7 mouse cellular contexts compared by ENCODE assay signal in genomic region chr5:139353496-139353895, GRCm38 (mm10). TPM values are rescaled to one million over a fixed set of nuclear protein-coding genes. Genes with fewer than 3 reads are reported as not detected.
A peak's percentile ranks its signal among the peaks of the same experiment; 100 is the strongest.
DNase-seq lines count a peak whose midpoint lies in the region; ATAC-seq and TF ChIP-seq lines count a peak whose summit lies in the region.

No protein-coding gene starts in this region.

- 63% methylated on average over 10 of the region's 10 CpGs for WGBS in midbrain, embryonic 11.5 days
- WGBS in midbrain, embryonic 13.5 days, result 63% methylated on average over 10 of the region's 10 CpGs
- 27% methylated on average over 10 of the region's 10 CpGs for WGBS in intestine, postnatal 0 days

- no peak for TF ChIP-seq POLR2A in bone marrow macrophage, adult 2 months (IDR thresholded peaks at IDR 0.05; ENCODE audit: borderline replicate concordance, low read depth, low read length)

- no peak overlapping the region for H3K27ac ChIP-seq in midbrain, embryonic 11.5 days (ENCODE audit: low read depth, low read length)
- no peak overlapping the region for H3K27ac ChIP-seq in midbrain, embryonic 13.5 days
- no peak overlapping the region for H3K27ac ChIP-seq in bone marrow macrophage, adult 2 months (ENCODE audit: insufficient read depth, low read depth, low read length)
- H3K27ac ChIP-seq in intestine, postnatal 0 days (ENCODE audit: low read depth, low read length), result peak overlapping the region; percentile 87

- no peaks in the 10 kb centered on the region for H3K36me3 ChIP-seq in midbrain, embryonic 11.5 days (ENCODE audit: control insufficient read depth, insufficient read depth, low read length)
- no peaks in the 10 kb centered on the region for H3K36me3 ChIP-seq in midbrain, embryonic 13.5 days
- H3K36me3 ChIP-seq in intestine, postnatal 0 days (ENCODE audit: control insufficient read depth, insufficient read depth), result peaks cover 16% of the 10 kb centered on the region; the same call in 1 of the 2 replicates

- no peaks in the 10 kb centered on the region for H3K4me1 ChIP-seq in midbrain, embryonic 11.5 days (ENCODE audit: control insufficient read depth, insufficient read depth, low read length)
- peaks cover 9% of the 10 kb centered on the region for H3K4me1 ChIP-seq in midbrain, embryonic 13.5 days (replicated peaks)
- peaks cover 12% of the 10 kb centered on the region for H3K4me1 ChIP-seq in bone marrow macrophage, adult 2 months (ENCODE audit: control insufficient read depth, insufficient read depth, low read length)
- H3K4me1 ChIP-seq in intestine, postnatal 0 days (replicated peaks; ENCODE audit: control insufficient read depth, insufficient read depth, low read length), result no peaks in the 10 kb centered on the region; the same call in 1 of the 2 replicates

- peak; percentile 63 for TF ChIP-seq CTCF in bone marrow macrophage, adult 2 months (IDR thresholded peaks at IDR 0.05; ENCODE audit: low read depth, low read length)
- TF ChIP-seq CTCF in intestine, postnatal 0 days (IDR thresholded peaks at IDR 0.05; ENCODE audit: low read depth), result peak; percentile 67

- H3K9ac ChIP-seq in midbrain, embryonic 11.5 days (ENCODE audit: low read length), result no peak overlapping the region
- no peak overlapping the region for H3K9ac ChIP-seq in midbrain, embryonic 13.5 days (replicated peaks)
- 0 out of 2 replicates have a peak overlapping the region, but pooled peaks have one; percentile 26 for H3K9ac ChIP-seq in intestine, postnatal 0 days (ENCODE audit: low read depth, low read length)

- H3K4me2 ChIP-seq in midbrain, embryonic 11.5 days, result no peak overlapping the region
- H3K4me2 ChIP-seq in midbrain, embryonic 13.5 days (replicated peaks), result no peak overlapping the region
- H3K4me2 ChIP-seq in intestine, postnatal 0 days (replicated peaks; ENCODE audit: low read depth), result peak overlapping the region; percentile 67

- no peak overlapping the region for H3K4me3 ChIP-seq in midbrain, embryonic 11.5 days (ENCODE audit: low read depth, low read length)
- H3K4me3 ChIP-seq in midbrain, embryonic 13.5 days (replicated peaks), result no peak overlapping the region
- no peak overlapping the region for H3K4me3 ChIP-seq in bone marrow macrophage, adult 2 months (ENCODE audit: insufficient read depth, low read length)
- H3K4me3 ChIP-seq in intestine, postnatal 0 days (ENCODE audit: low read depth, low read length), result peak overlapping the region; percentile 29

- no peak for ATAC-seq in midbrain, embryonic 11.5 days (ENCODE audit: low FRiP score)
- no peak for ATAC-seq in midbrain, embryonic 13.5 days
- ATAC-seq in intestine, postnatal 0 days, result peak; percentile 48

- H3K9me3 ChIP-seq in midbrain, embryonic 11.5 days (ENCODE audit: control insufficient read depth, low read length), result no peaks in the 10 kb centered on the region
- no peaks in the 10 kb centered on the region for H3K9me3 ChIP-seq in midbrain, embryonic 13.5 days
- no peaks in the 10 kb centered on the region for H3K9me3 ChIP-seq in intestine, postnatal 0 days (ENCODE audit: control insufficient read depth)

- no peaks in the 10 kb centered on the region for H3K27me3 ChIP-seq in midbrain, embryonic 11.5 days (ENCODE audit: control insufficient read depth, insufficient read depth, low read length)
- H3K27me3 ChIP-seq in midbrain, embryonic 13.5 days, result peaks cover 7% of the 10 kb centered on the region; the same call in 1 of the 2 replicates
- no peaks in the 10 kb centered on the region for H3K27me3 ChIP-seq in intestine, postnatal 0 days (replicated peaks; ENCODE audit: control insufficient read depth, insufficient read depth, low read length)

- peak; percentile 90 for DNase-seq in midbrain, embryonic 11.5 days (ENCODE audit: low spot score, missing footprints)
- DNase-seq in thymus, postnatal 25 days, result peak; percentile 67
- DNase-seq in cerebellum, postnatal 14 days, result no peak
- no peak for DNase-seq in urinary bladder, adult 18-20 months (ENCODE audit: low spot score in 2 of 2)

RNA-seq across cellular contexts. Expression of gene Cyp2w1, which starts 1.1 kb away (rescaled TPM):
- not detected in 2 replicates for polyA plus RNA-seq in midbrain, embryonic 11.5 days (2014; fragmentation: Nextera tagmentation; extraction: Ambion mirVana)
- polyA plus RNA-seq in midbrain, embryonic 13.5 days (2015; fragmentation: Nextera tagmentation; extraction: Ambion mirVana), result not detected in 2 replicates
- not detected in 2 replicates for polyA plus RNA-seq in bone marrow macrophage, adult 2 months (2012; ENCODE audit: insufficient read depth, insufficient read length, missing spikeins)
- polyA plus RNA-seq in intestine, postnatal 0 days (2015; fragmentation: Nextera tagmentation; extraction: Ambion mirVana), result 15.8 and 18.1 TPM in 2 replicates

RNA-seq across cellular contexts. Expression of gene Cox19, which starts 2.3 kb away (rescaled TPM):
- polyA plus RNA-seq in midbrain, embryonic 11.5 days (2014; fragmentation: Nextera tagmentation; extraction: Ambion mirVana), result 124 and 133 TPM in 2 replicates
- 120 and 131 TPM in 2 replicates for polyA plus RNA-seq in midbrain, embryonic 13.5 days (2015; fragmentation: Nextera tagmentation; extraction: Ambion mirVana)
- 31.4 and 36.1 TPM in 2 replicates for polyA plus RNA-seq in bone marrow macrophage, adult 2 months (2012; ENCODE audit: insufficient read depth, insufficient read length, missing spikeins)
- polyA plus RNA-seq in intestine, postnatal 0 days (2015; fragmentation: Nextera tagmentation; extraction: Ambion mirVana), result 181 and 184 TPM in 2 replicates

RNA-seq across cellular contexts. Expression of gene Gpr146, which starts 24.0 kb away (rescaled TPM):
- polyA plus RNA-seq in midbrain, embryonic 11.5 days (2014; fragmentation: Nextera tagmentation; extraction: Ambion mirVana), result 1.5 and 2.7 TPM in 2 replicates
- 1.7 TPM in 2 replicates for polyA plus RNA-seq in midbrain, embryonic 13.5 days (2015; fragmentation: Nextera tagmentation; extraction: Ambion mirVana)
- polyA plus RNA-seq in bone marrow macrophage, adult 2 months (2012; ENCODE audit: insufficient read depth, insufficient read length, missing spikeins), result 34.5 and 34.7 TPM in 2 replicates
- polyA plus RNA-seq in intestine, postnatal 0 days (2015; fragmentation: Nextera tagmentation; extraction: Ambion mirVana), result 2.5 and 2.6 TPM in 2 replicates

RNA-seq across cellular contexts. Expression of gene Adap1, which starts 28.1 kb away (rescaled TPM):
- 2.4 TPM in 2 replicates for polyA plus RNA-seq in midbrain, embryonic 11.5 days (2014; fragmentation: Nextera tagmentation; extraction: Ambion mirVana)
- 13.8 and 14.5 TPM in 2 replicates for polyA plus RNA-seq in midbrain, embryonic 13.5 days (2015; fragmentation: Nextera tagmentation; extraction: Ambion mirVana)
- 73.2 and 77.1 TPM in 2 replicates for polyA plus RNA-seq in bone marrow macrophage, adult 2 months (2012; ENCODE audit: insufficient read depth, insufficient read length, missing spikeins)
- 33.4 and 33.8 TPM in 2 replicates for polyA plus RNA-seq in intestine, postnatal 0 days (2015; fragmentation: Nextera tagmentation; extraction: Ambion mirVana)

RNA-seq across cellular contexts. Expression of gene C130050O18Rik, which starts 51.6 kb away (rescaled TPM):
- 0.12 and 0.29 TPM in 2 replicates for polyA plus RNA-seq in midbrain, embryonic 11.5 days (2014; fragmentation: Nextera tagmentation; extraction: Ambion mirVana)
- 0.13 TPM in 1 of 2 replicates, not detected in the other for polyA plus RNA-seq in midbrain, embryonic 13.5 days (2015; fragmentation: Nextera tagmentation; extraction: Ambion mirVana)
- polyA plus RNA-seq in bone marrow macrophage, adult 2 months (2012; ENCODE audit: insufficient read depth, insufficient read length, missing spikeins), result 13.2 and 14.4 TPM in 2 replicates
- 0.76 and 1.4 TPM in 2 replicates for polyA plus RNA-seq in intestine, postnatal 0 days (2015; fragmentation: Nextera tagmentation; extraction: Ambion mirVana)

Comparison
In these comparisons a context has a peak if more than half of its experiments do, and no peak if none do; other contexts are left out.
1. DNase-seq: peak in midbrain, embryonic 11.5 days (single experiment) and thymus, postnatal 25 days (single experiment); none in cerebellum, postnatal 14 days (0 of 2) and urinary bladder, adult 18-20 months (0 of 2).
2. RNA of gene Cyp2w1, which starts 1.1 kb away (polyA plus RNA-seq): 15.8 to 18.1 TPM in intestine, postnatal 0 days; not detected in midbrain, embryonic 11.5 days, not detected in midbrain, embryonic 13.5 days and not detected in bone marrow macrophage, adult 2 months; every median in the first group is over 10 times any median in the second.